In genomic region chr2:143613466-143613865, GRCm38 (mm10) we compare ENCODE assay signal across 18 mouse cellular contexts.
A peak's percentile ranks its signal among the peaks of the same experiment; 100 is the strongest.
DNase-seq lines count a peak whose midpoint lies in the region; ATAC-seq lines count a peak whose summit lies in the region.
"Had no signal": no experiment of that assay in that cellular context is flagged by ENCODE, and none has a peak within 500 bp of the region (broad histone marks: within the 10 kb centered on the region; RNA-seq: fewer than 3 reads in every experiment).

No protein-coding gene starts in this region.

- no peak overlapping the region for H3K4me2 ChIP-seq in midbrain, embryonic 11.5 days
- H3K4me2 ChIP-seq in midbrain, embryonic 13.5 days (replicated peaks): no peak overlapping the region

- no peak for DNase-seq in frontal cortex, postnatal 14 days (ENCODE audit: low spot score in 2 of 2)
- peak; percentile 54 for DNase-seq in midbrain, embryonic 11.5 days (ENCODE audit: low spot score, missing footprints)
- DNase-seq: adrenal gland, adult 2 months; adrenal gland, adult 8-10 months; adrenal gland, postnatal 10 days; adrenal gland, postnatal 14 days; adrenal gland, postnatal 25 days; adrenal gland, postnatal 36 days; B cell, adult 2 months; cerebellum, adult 11 months; cerebellum, adult 11-12 months; cerebellum, adult 18-20 months had no signal

- no peaks in the 10 kb centered on the region for H3K36me3 ChIP-seq in midbrain, embryonic 11.5 days (ENCODE audit: control insufficient read depth, insufficient read depth, low read length)
- no peaks in the 10 kb centered on the region for H3K36me3 ChIP-seq in midbrain, embryonic 13.5 days
- H3K36me3 ChIP-seq: G1E had no signal

- no peak overlapping the region for H3K4me3 ChIP-seq in midbrain, embryonic 11.5 days (ENCODE audit: low read depth, low read length)
- H3K4me3 ChIP-seq in midbrain, embryonic 13.5 days (replicated peaks): no peak overlapping the region

- ATAC-seq in frontal cortex, adult (ENCODE audit: low TSS enrichment): peak; percentile 54; the same call in 1 of the 2 replicates
- no peak for ATAC-seq in midbrain, embryonic 11.5 days (ENCODE audit: low FRiP score)
- no peak for ATAC-seq in midbrain, embryonic 13.5 days
- ATAC-seq: activated CD4-positive, CD25-positive, alpha-beta regulatory T cell, adult 4 months; CD4-positive, CD25-positive, alpha-beta regulatory T cell, adult 4 months; Patski had no signal

- H3K9me3 ChIP-seq in midbrain, embryonic 11.5 days (ENCODE audit: control insufficient read depth, low read length): no peaks in the 10 kb centered on the region
- H3K9me3 ChIP-seq in midbrain, embryonic 13.5 days: no peaks in the 10 kb centered on the region

- 78% methylated on average over 3 of the region's 3 CpGs for WGBS in midbrain, embryonic 11.5 days
- WGBS in midbrain, embryonic 13.5 days: 88% methylated on average over 3 of the region's 3 CpGs

- no peak overlapping the region for H3K27ac ChIP-seq in midbrain, embryonic 11.5 days (ENCODE audit: low read depth, low read length)
- H3K27ac ChIP-seq in midbrain, embryonic 13.5 days: no peak overlapping the region

- H3K27me3 ChIP-seq in midbrain, embryonic 11.5 days (ENCODE audit: control insufficient read depth, insufficient read depth, low read length): no peaks in the 10 kb centered on the region
- H3K27me3 ChIP-seq in midbrain, embryonic 13.5 days: no peaks in the 10 kb centered on the region

- H3K4me1 ChIP-seq in midbrain, embryonic 11.5 days (ENCODE audit: control insufficient read depth, insufficient read depth, low read length): no peaks in the 10 kb centered on the region
- peaks cover 19% of the 10 kb centered on the region for H3K4me1 ChIP-seq in midbrain, embryonic 13.5 days (replicated peaks)

- no peak overlapping the region for H3K9ac ChIP-seq in midbrain, embryonic 11.5 days (ENCODE audit: low read length)
- H3K9ac ChIP-seq in midbrain, embryonic 13.5 days (replicated peaks): no peak overlapping the region
